Mouse (Mus musculus): ENCODE measurements around the gene Usp54. TPM values are rescaled to one million over a fixed set of nuclear protein-coding genes. Genes with fewer than 3 reads are reported as not detected.
"Not testable (repeated sequence)": the region's sequence is repeated elsewhere in the genome, so short reads cannot be mapped to it uniquely, and the experiment has no call there.

Usp54 gene
- polyA plus RNA-seq, 1 experiment from 2014 or later = 9.9 TPM

DNA sequence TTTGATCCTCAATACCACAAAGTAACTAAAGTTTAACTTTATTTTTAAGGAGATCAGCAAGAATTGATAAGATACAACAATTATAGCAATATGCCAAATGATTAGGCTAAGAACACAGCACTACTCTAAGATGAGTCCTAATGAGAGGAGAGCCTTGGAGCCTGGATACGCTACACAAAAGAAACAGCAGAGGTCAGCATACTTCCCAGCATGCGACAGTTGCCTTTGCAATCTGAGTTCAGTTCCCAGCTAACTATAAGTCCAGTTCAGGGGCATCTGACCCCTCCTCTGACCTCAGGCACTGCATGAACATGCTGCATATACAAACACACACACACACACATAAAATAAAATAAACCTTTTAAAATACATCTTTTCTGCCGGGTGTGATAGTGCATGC lies 4.7 kb upstream of the Usp54 start:
- no peak overlapping the region for H3K27ac ChIP-seq (ENCODE audit: low read depth, low read length)
- WGBS = 26% methylated on average over 3 of the region's 3 CpGs
- DNase-seq (ENCODE audit: low spot score) = peak; percentile 5
- no peaks in the 10 kb centered on the region for H3K9me3 ChIP-seq (ENCODE audit: control insufficient read depth, low read length)
- no peaks in the 10 kb centered on the region for H3K36me3 ChIP-seq (ENCODE audit: control insufficient read depth, insufficient read depth, low read length)
- H3K9ac ChIP-seq (ENCODE audit: low read depth, low read length) = no peak overlapping the region
- H3K4me1 ChIP-seq (replicated peaks; ENCODE audit: control insufficient read depth, insufficient read depth, low read length) = no peaks in the 10 kb centered on the region
- no peak overlapping the region for H3K4me3 ChIP-seq (ENCODE audit: low read depth, low read length)
- no peak overlapping the region for H3K4me2 ChIP-seq (replicated peaks; ENCODE audit: low read depth, low read length)
- no peak for ATAC-seq (ENCODE audit: low FRiP score)
- H3K27me3 ChIP-seq (ENCODE audit: control insufficient read depth, insufficient read depth, low read length) = no peaks in the 10 kb centered on the region

DNA sequence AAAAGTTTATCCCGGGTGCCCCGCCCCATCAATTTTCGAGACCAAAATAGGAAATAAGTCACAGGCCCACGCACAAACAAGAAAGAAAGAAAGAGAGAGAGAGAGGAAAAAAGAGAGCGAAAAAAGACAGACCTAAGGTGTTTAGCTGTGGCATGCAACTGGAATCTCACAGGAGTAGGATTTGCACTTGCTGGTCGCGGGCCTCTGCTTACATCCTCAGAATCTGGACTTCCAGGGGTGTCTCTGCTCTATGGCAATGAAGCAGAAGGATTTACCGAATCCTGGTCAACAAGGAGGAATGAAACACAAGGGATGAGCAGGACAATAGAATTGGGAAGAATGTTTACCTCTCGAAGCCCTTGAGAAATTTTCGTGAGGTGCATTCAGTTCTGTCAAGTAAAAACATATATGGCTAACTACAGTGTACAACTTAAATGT lies 594 bp upstream of the Usp54 start:
- ATAC-seq (ENCODE audit: low FRiP score) (no peak), DNase-seq (ENCODE audit: low spot score) (peak; percentile 49)
- Histone ChIP-seq H3K4me3 (ENCODE audit: low read depth, low read length) (peak overlapping the region; percentile 92), H3K4me1 (replicated peaks; ENCODE audit: control insufficient read depth, insufficient read depth, low read length) (no peaks in the 10 kb centered on the region), H3K36me3 (ENCODE audit: control insufficient read depth, insufficient read depth, low read length) (no peaks in the 10 kb centered on the region), H3K27ac (ENCODE audit: low read depth, low read length) (peak overlapping the region; percentile 85; the same call in 1 of the 2 replicates), H3K4me2 (replicated peaks; ENCODE audit: low read depth, low read length) (peak overlapping the region; percentile 48), H3K9me3 (ENCODE audit: control insufficient read depth, low read length) (no peaks in the 10 kb centered on the region), H3K27me3 (ENCODE audit: control insufficient read depth, insufficient read depth, low read length) (no peaks in the 10 kb centered on the region), H3K9ac (ENCODE audit: low read depth, low read length) (peak overlapping the region; percentile 88)
- WGBS = 17% methylated on average over 10 of the region's 10 CpGs

DNA sequence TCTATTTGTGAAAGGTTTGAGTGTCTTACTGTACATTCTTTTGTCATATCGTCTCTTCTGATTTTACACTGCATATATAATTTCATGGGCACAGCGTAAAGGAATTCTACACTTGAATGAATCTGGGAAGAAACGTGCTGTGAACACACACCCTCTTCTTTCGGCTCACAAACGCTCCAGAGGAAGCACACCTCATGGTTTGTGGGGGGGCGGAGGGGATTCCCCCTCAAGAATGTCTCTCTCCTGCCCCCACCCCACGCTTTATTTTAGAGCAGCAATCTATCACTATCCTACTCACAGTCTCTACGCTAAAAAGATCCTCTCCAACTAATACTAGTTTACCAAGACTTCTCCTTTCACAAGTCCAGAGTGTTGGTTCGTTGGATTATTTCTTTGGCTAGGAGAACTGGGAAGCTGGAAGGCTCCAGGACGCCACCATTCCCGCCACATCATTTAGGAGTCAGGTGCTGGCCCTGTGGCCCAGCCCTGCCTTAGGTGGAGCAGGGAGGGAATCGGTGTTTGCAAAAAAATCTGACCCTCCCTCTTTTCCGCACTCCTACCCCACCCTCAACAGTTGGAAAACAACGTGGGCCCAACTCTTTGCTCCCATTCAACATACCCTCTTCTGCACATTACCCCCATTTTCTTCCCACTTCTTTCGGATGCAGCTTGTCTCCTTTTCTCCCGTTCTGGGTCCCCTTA lies 794 bp downstream of the Usp54 start:
- ATAC-seq (ENCODE audit: low FRiP score) (peak; percentile 71), DNase-seq (ENCODE audit: low spot score) (peak; percentile 52)
- WGBS = 3% methylated on average over 16 of the region's 16 CpGs
- H3K27me3 ChIP-seq (ENCODE audit: control insufficient read depth, insufficient read depth, low read length) = no peaks in the 10 kb centered on the region
- peak overlapping the region; percentile 74 for H3K4me2 ChIP-seq (replicated peaks; ENCODE audit: low read depth, low read length)
- H3K4me1 ChIP-seq (replicated peaks; ENCODE audit: control insufficient read depth, insufficient read depth, low read length) = no peaks in the 10 kb centered on the region
- peak overlapping the region; percentile 92 for H3K4me3 ChIP-seq (ENCODE audit: low read depth, low read length)
- peak overlapping the region; percentile 88 for H3K9ac ChIP-seq (ENCODE audit: low read depth, low read length)
- H3K27ac ChIP-seq (ENCODE audit: low read depth, low read length) = peak overlapping the region; percentile 60; the same call in 1 of the 2 replicates
- no peaks in the 10 kb centered on the region for H3K9me3 ChIP-seq (ENCODE audit: control insufficient read depth, low read length)
- no peaks in the 10 kb centered on the region for H3K36me3 ChIP-seq (ENCODE audit: control insufficient read depth, insufficient read depth, low read length)

DNA sequence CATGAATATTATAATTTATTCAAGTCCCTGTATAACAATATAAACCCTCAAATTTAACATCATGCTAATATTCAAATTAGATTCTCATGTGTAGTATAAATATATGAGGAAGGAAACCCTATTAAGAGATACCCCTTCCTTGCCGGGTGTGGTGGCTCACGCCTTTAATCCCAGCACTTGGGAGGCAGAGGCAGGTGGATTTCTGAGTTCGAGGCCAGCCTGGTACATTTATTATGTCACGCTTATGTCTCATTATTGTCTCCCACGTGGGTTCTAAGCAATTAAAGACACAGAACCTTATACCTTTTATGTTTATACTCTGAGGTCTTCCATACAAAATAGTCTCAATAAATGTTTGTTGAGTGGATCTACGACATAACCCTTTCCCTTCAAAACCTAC lies 2.2 kb downstream of the Usp54 start:
- DNase-seq (ENCODE audit: low spot score) = no peak
- Histone ChIP-seq H3K9ac (ENCODE audit: low read depth, low read length) (no peak overlapping the region), H3K27ac (ENCODE audit: low read depth, low read length) (no peak overlapping the region), H3K4me1 (replicated peaks; ENCODE audit: control insufficient read depth, insufficient read depth, low read length) (no peaks in the 10 kb centered on the region), H3K36me3 (ENCODE audit: control insufficient read depth, insufficient read depth, low read length) (no peaks in the 10 kb centered on the region), H3K27me3 (ENCODE audit: control insufficient read depth, insufficient read depth, low read length) (no peaks in the 10 kb centered on the region), H3K4me3 (ENCODE audit: low read depth, low read length) (no peak overlapping the region), H3K4me2 (replicated peaks; ENCODE audit: low read depth, low read length) (no peak overlapping the region), H3K9me3 (ENCODE audit: control insufficient read depth, low read length) (no peaks in the 10 kb centered on the region)
- ATAC-seq (ENCODE audit: low FRiP score) = no peak
- WGBS = 94% methylated on average over 6 of the region's 6 CpGs

DNA sequence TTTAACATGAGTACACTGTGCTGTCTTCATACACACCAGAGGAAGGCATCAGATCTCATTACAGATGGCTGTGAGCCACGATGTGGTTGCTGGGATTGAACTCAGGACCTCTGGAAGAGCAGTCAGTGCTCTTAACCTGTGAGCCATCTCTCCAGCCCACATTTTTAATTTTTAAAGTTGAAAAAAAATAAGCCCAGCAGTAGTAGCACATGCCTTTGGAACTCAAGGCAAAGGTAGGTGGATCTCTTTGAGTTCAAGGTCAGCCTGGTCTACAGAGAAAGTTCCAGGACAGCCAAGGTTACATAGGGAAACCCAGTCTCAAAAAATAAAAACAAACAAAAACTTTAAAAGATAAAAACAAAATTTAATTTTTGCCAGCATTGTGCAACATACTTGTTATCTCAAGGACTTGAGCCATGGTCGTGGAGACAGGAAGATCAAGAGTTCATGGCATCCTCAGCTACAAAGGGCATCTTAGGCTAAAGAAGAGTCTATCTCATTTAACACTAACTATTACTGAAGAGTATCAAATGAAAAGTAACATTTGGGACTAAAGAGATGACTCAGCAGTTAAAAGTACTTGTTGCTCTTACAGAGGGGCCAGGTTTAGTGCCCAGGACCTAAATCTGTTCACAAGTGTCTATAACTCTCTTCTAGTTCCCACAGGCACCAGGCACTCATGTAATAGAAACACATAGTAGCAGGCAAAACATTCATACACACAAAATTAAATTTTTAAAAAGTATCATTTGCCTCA lies 2.9 kb downstream of the Usp54 start:
- 92% methylated on average over 2 of the region's 2 CpGs for WGBS

DNA sequence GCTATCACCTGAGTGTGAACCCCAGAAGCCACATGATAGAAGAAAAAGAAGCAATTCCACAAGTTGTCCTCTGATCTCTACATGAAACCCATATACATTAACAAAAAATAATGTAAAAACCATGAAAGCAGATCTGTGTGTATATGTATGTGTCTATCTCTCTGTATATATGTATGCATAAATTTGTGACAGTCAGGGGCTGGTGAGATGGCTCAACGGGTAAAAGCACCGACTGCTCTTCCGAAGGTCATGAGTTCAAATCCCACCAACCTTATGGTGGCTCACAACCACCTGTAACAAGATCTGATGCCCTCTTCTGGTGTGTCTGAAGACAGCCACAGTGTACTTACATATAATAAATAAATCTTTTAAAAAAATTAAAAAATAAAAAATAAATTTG lies 3.9 kb downstream of the Usp54 start:
- H3K4me2 ChIP-seq (replicated peaks; ENCODE audit: low read depth, low read length); ATAC-seq (ENCODE audit: low FRiP score); DNase-seq (ENCODE audit: low spot score): not testable (repeated sequence)

More for the DNA sequence above, 2.9 kb downstream of the Usp54 start:
- ATAC-seq (ENCODE audit: low FRiP score) (no peak), DNase-seq (ENCODE audit: low spot score) (no peak)
- H3K27ac ChIP-seq (ENCODE audit: low read depth, low read length) = no peak overlapping the region
- H3K36me3 ChIP-seq (ENCODE audit: control insufficient read depth, insufficient read depth, low read length) = no peaks in the 10 kb centered on the region
- no peaks in the 10 kb centered on the region for H3K4me1 ChIP-seq (replicated peaks; ENCODE audit: control insufficient read depth, insufficient read depth, low read length)
- H3K4me2 ChIP-seq (replicated peaks; ENCODE audit: low read depth, low read length) = no peak overlapping the region
- H3K9ac ChIP-seq (ENCODE audit: low read depth, low read length) = no peak overlapping the region
- H3K4me3 ChIP-seq (ENCODE audit: low read depth, low read length) = no peak overlapping the region
- no peaks in the 10 kb centered on the region for H3K27me3 ChIP-seq (ENCODE audit: control insufficient read depth, insufficient read depth, low read length)
- H3K9me3 ChIP-seq (ENCODE audit: control insufficient read depth, low read length) = no peaks in the 10 kb centered on the region

DNA sequence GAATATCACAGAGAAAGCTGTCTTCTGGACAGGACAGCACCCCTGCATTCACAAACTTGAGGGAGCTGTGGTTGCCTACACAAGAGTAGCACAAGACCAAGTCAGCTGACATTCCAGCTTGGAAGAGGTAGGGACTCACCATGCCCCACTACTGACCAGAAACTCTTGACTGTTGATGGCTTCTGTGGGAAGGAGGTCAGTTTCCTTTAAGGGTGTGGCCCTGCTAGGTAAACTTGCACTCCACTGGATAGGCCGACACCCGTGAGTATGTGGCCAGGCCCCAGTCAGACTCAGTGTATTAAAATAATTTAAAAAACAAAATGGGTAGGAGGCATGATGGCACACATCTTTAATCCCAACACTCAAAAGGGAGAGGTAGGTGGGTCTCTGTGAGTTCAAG lies 5.3 kb downstream of the Usp54 start:
- Histone ChIP-seq H3K9ac (ENCODE audit: low read depth, low read length) (no peak overlapping the region), H3K27me3 (ENCODE audit: control insufficient read depth, insufficient read depth, low read length) (no peaks in the 10 kb centered on the region), H3K4me2 (replicated peaks; ENCODE audit: low read depth, low read length) (no peak overlapping the region), H3K36me3 (ENCODE audit: control insufficient read depth, insufficient read depth, low read length) (no peaks in the 10 kb centered on the region), H3K27ac (ENCODE audit: low read depth, low read length) (no peak overlapping the region), H3K4me3 (ENCODE audit: low read depth, low read length) (no peak overlapping the region), H3K4me1 (replicated peaks; ENCODE audit: control insufficient read depth, insufficient read depth, low read length) (no peaks in the 10 kb centered on the region), H3K9me3 (ENCODE audit: control insufficient read depth, low read length) (no peaks in the 10 kb centered on the region)
- WGBS = 85% methylated on average over 2 of the region's 2 CpGs
- no peak for ATAC-seq (ENCODE audit: low FRiP score)
- DNase-seq (ENCODE audit: low spot score) = no peak

More for the DNA sequence above, 3.9 kb downstream of the Usp54 start:
- H3K9me3 ChIP-seq (ENCODE audit: control insufficient read depth, low read length); H3K4me1 ChIP-seq (replicated peaks; ENCODE audit: control insufficient read depth, insufficient read depth, low read length); H3K9ac ChIP-seq (ENCODE audit: low read depth, low read length); H3K4me3 ChIP-seq (ENCODE audit: low read depth, low read length); H3K27ac ChIP-seq (ENCODE audit: low read depth, low read length); H3K27me3 ChIP-seq (ENCODE audit: control insufficient read depth, insufficient read depth, low read length); H3K36me3 ChIP-seq (ENCODE audit: control insufficient read depth, insufficient read depth, low read length): not testable (repeated sequence)
- WGBS = 92% methylated on average over 3 of the region's 3 CpGs

DNA sequence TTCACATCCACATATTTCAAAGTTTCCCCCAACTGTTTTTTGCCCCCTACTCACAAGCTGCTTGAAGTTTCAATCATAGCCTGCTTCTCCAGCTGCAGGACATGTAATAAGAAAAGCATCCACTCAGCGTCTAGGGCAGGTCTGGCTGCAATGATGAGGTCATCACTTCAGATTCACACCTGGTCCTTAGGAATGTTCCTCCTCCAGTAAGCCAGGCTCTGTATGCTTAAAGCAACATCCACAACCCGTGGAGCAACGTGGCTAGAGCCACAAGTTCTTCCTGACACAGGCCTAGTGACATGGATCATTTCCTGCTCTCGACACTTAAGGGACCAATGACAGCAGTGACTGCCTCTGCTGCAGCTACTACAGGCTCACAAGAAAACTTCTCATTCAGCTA lies 9.6 kb downstream of the Usp54 start:
- H3K4me2 ChIP-seq (replicated peaks; ENCODE audit: low read depth, low read length) = no peak overlapping the region
- H3K4me1 ChIP-seq (replicated peaks; ENCODE audit: control insufficient read depth, insufficient read depth, low read length) = no peaks in the 10 kb centered on the region
- H3K9me3 ChIP-seq (ENCODE audit: control insufficient read depth, low read length) = no peaks in the 10 kb centered on the region
- no peaks in the 10 kb centered on the region for H3K36me3 ChIP-seq (ENCODE audit: control insufficient read depth, insufficient read depth, low read length)
- no peak overlapping the region for H3K27ac ChIP-seq (ENCODE audit: low read depth, low read length)
- DNase-seq (ENCODE audit: low spot score) = no peak
- WGBS = 83% methylated on average over 4 of the region's 4 CpGs
- no peaks in the 10 kb centered on the region for H3K27me3 ChIP-seq (ENCODE audit: control insufficient read depth, insufficient read depth, low read length)
- no peak for ATAC-seq (ENCODE audit: low FRiP score)
- H3K4me3 ChIP-seq (ENCODE audit: low read depth, low read length) = no peak overlapping the region
- H3K9ac ChIP-seq (ENCODE audit: low read depth, low read length) = no peak overlapping the region

DNA sequence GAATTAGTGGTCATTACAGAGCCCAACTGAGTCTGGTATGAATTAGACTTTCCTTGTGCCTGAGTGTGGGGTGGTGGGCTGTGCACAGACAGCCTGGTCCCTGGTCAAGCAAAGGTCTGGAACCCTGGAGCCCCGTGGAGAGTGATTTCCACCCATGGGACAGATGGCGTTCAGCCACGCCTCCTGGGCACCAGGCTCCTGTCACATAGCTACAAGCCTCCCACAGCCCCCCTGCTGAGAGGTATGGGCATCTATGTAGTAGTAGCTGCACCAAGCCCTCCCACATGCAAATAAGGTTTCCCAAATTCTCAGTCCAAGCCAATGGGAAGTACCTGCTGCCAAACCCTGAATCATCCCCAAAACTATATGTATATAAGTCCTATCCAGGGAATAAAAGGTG lies 13.9 kb downstream of the Usp54 start:
- WGBS = 56% methylated on average over 3 of the region's 3 CpGs
- DNase-seq (ENCODE audit: low spot score) (no peak), ATAC-seq (ENCODE audit: low FRiP score) (no peak)
- no peak overlapping the region for H3K4me2 ChIP-seq (replicated peaks; ENCODE audit: low read depth, low read length)
- H3K4me1 ChIP-seq (replicated peaks; ENCODE audit: control insufficient read depth, insufficient read depth, low read length) = no peaks in the 10 kb centered on the region
- no peak overlapping the region for H3K9ac ChIP-seq (ENCODE audit: low read depth, low read length)
- no peaks in the 10 kb centered on the region for H3K9me3 ChIP-seq (ENCODE audit: control insufficient read depth, low read length)
- no peaks in the 10 kb centered on the region for H3K27me3 ChIP-seq (ENCODE audit: control insufficient read depth, insufficient read depth, low read length)
- H3K4me3 ChIP-seq (ENCODE audit: low read depth, low read length) = no peak overlapping the region
- H3K27ac ChIP-seq (ENCODE audit: low read depth, low read length) = no peak overlapping the region
- H3K36me3 ChIP-seq (ENCODE audit: control insufficient read depth, insufficient read depth, low read length) = no peaks in the 10 kb centered on the region

Measured in hindbrain, embryonic 11.5 days (tissue).